Mouse (Mus musculus): Measurements from ENCODE around the gene Wdr81.

Wdr81 gene

GRCm38 (mm10) chr11:75453991-75454930 is at the start of gene Wdr81:
Wdr81 (minus strand) TSS chr11:75454717.
- peak; percentile 84 for DNase-seq (ENCODE audit: low read depth, low spot score)

DNA sequence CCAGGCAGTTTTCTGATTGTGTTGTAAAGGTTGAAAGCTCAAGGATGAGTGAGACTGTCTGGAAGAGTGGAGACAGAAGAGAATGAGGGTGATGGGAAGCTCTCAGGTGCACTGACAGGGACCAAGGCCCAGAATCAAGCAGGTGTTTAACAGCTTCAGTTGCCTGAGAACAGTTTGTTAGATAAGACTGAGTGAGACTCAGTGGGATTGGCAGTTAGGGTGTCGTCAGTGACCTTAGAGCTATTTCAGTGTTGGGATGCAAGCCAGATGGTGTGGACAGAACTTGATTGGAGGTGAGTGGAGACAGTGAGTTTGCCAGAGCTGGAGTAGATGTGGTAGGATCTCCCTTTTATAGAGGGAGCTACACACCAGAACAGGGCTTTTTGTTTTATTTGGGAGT is 43.6 kb upstream of the Wdr81 start:
- DNase-seq (ENCODE audit: low read depth, low spot score) = no peak

DNA sequence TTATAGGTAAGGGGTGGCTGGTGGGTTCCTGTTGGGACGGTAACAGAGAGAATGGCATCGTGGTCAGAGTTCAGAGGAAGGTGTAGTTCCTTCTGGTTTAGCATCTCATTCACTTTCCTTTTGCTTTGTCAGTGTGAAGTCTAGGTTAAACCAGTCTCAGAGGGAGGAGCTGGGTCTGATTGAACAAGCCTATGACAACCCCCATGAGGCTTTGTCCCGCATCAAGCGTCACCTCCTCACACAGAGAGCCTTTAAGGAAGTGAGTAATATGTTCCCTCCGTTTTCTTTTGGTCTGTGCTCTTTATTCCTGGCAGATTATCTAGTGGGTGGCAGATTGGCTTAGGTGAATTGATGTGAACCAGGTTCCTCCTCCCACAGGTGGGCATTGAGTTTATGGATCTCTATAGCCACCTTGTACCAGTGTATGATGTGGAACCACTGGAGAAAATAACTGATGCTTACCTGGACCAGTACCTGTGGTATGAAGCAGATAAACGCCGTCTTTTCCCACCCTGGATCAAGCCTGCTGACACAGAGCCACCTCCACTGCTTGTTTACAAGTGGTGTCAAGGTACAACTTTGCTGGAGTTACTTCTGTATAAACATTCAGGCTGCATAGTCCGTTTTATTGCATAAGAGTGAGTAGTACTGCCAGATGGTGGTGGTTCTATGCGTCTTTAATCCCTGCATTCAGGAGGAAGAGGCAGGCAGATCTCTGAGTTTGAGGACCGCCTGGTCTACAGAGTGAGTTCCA is 40.0 kb upstream of the Wdr81 start:
- no peak for DNase-seq (ENCODE audit: low read depth, low spot score)

DNA sequence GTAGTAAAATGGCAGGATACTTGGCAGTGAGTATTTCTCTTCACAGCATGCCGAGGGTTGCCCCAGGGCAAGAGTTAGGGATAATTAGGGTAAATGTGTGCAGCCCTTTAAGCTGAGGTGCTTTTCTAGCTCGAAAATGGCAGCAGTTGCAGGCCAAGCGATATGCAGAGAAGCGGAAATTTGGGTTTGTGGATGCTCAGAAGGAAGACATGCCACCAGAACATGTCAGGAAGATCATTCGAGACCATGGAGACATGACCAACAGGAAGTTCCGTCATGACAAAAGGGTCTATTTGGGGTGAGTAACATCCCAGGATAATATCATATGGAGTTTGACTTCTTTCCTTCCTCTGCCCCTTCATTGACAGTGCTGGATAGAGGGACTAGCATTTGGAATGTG is 33.0 kb upstream of the Wdr81 start:
- no peak for DNase-seq (ENCODE audit: low read depth, low spot score)

DNA sequence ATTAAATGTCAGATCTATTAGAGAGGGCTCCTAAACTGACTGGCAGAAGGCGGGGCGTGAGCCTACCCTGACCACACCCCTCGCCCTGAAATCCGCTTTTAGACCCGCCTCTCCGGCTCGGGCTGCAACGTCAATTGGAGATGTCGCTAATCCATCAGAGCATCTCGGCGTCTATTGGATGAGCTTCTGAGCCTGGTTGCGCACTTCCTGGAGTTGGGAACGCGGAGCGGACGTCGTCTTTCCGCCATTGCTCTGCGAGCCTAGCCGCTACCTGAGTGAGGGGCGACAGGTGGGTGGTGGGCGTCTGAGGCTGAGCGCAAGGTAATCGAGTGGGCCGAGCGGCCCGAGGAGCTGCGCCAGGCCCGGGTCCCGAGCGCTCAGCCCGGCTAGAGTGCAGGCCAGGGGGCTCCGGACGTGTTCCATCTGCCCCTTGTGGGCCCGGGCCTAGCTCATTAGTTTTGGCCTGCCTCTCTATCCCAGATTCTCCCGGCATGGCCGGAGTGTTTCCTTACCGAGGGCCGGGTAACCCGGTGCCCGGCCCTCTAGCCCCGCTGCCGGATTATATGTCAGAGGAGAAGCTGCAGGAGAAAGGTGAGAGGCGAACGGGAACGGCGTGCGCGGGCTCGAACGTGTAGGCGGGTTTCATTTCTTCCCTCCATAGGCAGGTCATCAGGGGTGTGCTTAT is 32.2 kb upstream of the Wdr81 start, which contains the start of gene Prpf8:
Gene Prpf8 (plus strand): TSS at position 216 of the 685 bp plus-strand sequence.
- peak; percentile 98 for DNase-seq (ENCODE audit: low read depth, low spot score)

DNA sequence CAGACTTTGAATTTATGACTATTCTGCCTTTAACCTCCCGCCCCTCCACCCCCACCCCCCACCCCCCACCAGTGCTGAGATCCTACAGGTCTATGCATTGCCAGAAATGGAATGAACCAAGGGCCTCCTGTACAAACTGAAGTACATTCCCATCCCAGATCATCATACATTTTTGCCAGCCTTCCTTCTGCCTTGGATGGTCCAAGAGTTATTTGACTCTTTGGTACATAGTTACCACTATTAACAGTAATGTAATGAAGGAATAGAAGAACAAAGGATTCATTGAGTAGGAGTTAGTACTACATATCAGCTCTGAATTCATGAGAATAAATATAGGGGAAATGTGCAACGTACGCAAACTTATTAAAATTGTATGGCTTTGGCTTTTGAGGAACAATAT is 31.7 kb upstream of the Wdr81 start:
- DNase-seq (ENCODE audit: low read depth, low spot score) = no peak

DNA sequence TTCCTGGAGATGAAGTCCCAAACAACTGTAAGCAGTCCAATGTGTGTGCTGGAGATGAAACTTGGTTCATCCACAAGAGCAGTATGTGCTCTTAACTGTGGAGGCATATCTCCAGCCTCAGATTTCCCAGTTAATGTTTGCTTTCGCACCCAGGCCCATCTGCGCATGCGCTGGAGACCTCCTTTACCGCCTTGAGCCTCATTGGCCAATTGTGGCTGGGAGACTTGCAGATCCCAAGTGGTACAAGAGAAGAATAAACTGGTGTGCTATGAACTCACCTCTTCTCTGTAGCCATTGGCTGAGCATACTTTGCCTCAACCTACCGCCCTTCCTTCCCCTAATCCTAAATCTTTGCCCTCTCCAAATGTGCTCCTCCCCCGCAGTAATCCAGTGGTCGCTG is 18.9 kb upstream of the Wdr81 start:
- DNase-seq (ENCODE audit: low read depth, low spot score) = no peak

- DNase-seq (ENCODE audit: low read depth, low spot score) = no peak
Observed at GRCm38 (mm10) chr11:75472469-75473081, 18.1 kb upstream of the Wdr81 start.

- no peak for DNase-seq (ENCODE audit: low read depth, low spot score)
Observed at GRCm38 (mm10) chr11:75470675-75471074, 16.2 kb upstream of the Wdr81 start.

GRCm38 (mm10) chr11:75469261-75469660 is 14.7 kb upstream of the Wdr81 start:
- DNase-seq (ENCODE audit: low read depth, low spot score) = no peak

- no peak for DNase-seq (ENCODE audit: low read depth, low spot score)
Observed at GRCm38 (mm10) chr11:75468410-75468809, 13.9 kb upstream of the Wdr81 start.

- no peak for DNase-seq (ENCODE audit: low read depth, low spot score)
Observed at GRCm38 (mm10) chr11:75467512-75468215, 13.1 kb upstream of the Wdr81 start.

DNA sequence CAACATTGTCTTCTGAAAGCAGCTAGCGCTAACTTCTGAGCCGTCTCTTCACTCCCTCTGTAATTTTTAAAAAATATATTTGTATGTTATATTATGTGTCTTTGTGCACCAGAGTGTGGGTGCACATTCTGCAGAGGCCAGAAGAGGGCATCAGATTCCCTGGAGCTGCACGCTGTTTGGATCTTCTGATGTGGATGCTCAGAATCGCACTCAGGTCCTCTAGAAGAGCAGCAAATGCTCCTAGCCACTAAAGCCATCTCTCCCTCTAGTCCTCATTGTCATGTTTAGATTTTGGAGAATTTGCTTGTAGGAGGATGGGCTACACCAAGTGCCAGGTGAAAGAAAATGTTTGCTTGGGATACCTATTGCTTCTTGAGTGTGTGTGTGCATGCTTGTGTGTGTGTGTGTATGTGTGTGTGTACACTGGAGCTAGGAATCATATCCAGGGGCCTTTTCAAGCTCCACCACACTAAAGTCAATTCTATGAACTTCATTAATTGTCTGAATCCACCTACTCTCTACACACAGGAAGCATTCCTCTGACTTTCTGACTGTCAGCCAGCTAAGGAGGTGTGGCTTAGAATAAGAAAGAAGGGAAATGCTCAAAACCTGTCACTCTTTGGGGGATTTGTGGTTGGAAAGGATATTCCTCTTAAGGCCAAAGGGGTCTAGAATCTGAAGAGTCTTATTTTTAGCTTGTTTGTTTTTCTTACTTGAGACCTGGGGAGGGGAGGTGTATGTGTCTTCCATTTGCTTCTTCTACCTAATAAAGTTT is 12.4 kb upstream of the Wdr81 start:
- no peak for DNase-seq (ENCODE audit: low read depth, low spot score)

GRCm38 (mm10) chr11:75465051-75465450 is 10.5 kb upstream of the Wdr81 start:
- DNase-seq (ENCODE audit: low read depth, low spot score) = no peak

GRCm38 (mm10) chr11:75464417-75464816 is 9.9 kb upstream of the Wdr81 start:
- no peak for DNase-seq (ENCODE audit: low read depth, low spot score)

- DNase-seq (ENCODE audit: low read depth, low spot score) = no peak
Observed at GRCm38 (mm10) chr11:75463624-75464023, 9.1 kb upstream of the Wdr81 start.

DNA sequence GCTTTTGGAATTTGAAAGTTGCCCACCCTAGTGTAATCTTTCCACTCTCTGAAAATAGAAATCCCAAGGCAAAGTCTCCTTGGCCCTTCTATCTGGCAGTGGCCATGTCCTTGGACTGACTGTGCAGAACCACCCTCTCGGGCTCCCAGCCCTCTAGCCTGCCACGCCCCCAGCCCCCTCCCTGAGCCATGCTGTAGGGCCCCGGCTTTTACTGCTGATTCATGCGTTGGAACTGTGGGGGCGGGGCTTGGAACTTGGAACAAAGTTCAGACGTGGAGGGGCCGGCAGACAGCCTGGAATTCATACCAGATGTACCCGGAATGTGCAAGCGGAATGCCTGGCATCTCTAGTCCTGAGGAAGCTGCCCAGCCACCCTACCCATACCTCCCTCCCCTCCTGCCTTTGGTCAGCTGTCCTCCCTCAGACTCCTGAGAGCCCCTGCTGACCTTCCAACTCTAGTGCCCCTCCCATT is 8.4 kb upstream of the Wdr81 start:
- DNase-seq (ENCODE audit: low read depth, low spot score) = no peak

DNA sequence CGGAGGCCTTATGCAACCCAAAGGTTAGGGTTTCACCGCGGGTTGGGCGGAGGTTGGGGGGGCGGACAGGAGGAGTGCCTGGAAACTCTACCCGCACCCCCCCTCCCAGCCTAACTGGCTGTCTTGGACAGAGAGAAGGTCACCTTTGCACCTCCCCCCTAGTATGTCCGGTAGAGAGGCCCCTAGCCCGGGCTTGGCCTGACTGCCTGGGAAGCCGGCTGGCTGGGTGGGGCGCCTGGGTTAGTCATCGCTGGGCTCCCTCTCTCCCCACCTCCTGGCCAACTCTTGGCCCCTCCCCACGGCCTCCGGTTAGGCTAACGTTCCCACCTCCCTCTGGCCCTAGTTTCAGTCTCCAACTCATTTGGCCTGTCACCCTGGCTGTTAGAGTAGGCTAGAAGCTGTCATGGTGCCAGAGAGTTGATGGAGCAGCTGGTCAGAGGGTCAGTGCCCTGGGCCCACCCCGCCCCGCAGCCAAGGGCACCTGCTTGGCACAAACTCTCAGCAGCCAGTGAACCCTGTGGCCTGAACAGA is 7.8 kb upstream of the Wdr81 start:
- DNase-seq (ENCODE audit: low read depth, low spot score) = no peak

DNA sequence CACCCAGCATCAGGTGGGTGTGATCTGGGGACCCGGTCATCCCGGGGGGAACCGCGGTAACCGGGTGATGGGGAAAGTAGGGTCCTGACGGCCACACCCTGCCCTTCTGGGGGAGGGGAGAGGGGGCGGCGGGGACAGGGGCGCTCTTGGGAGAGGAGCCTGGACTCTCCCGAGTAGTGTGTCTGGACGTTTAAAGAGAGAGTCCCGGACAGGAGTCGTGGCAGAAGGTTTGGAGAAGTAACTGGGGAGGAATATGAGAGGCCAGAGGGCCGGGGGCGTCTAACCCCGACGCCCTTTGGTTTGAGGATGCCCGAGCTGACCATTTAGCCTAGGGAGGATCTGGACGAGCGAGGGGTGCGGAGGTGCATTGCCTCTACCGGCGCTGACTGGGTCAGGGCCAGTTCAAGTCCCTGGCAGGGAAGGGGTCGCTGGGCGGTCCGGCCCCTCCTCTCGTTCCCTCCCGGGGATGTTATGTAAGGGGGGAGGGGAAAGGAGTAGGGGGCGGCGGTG is 7.3 kb upstream of the Wdr81 start:
- DNase-seq (ENCODE audit: low read depth, low spot score) = no peak

All from telencephalon, adult 2 months (tissue).